Mouse (Mus musculus): ENCODE measurements around the gene Rpp40.

Rpp40 gene

GRCm38 (mm10) chr13:35848694-35849093, 57.5 kb downstream of the Rpp40 start:
- DNase-seq = peak; percentile 24 to 37

GRCm38 (mm10) chr13:35845306-35845705, 60.9 kb downstream of the Rpp40 start:
- DNase-seq = no peak

Data from lung, postnatal 4 days (tissue).